Mouse (Mus musculus) ovary, postnatal 10 days (tissue): ENCODE data around the gene Cwc27.

Source experiments
- DNase-seq: peaks from one replicate; pipeline ENCODE4 v3.0.0; 2022; ENCODE audit warnings: low spot score

Cwc27 gene

DNA sequence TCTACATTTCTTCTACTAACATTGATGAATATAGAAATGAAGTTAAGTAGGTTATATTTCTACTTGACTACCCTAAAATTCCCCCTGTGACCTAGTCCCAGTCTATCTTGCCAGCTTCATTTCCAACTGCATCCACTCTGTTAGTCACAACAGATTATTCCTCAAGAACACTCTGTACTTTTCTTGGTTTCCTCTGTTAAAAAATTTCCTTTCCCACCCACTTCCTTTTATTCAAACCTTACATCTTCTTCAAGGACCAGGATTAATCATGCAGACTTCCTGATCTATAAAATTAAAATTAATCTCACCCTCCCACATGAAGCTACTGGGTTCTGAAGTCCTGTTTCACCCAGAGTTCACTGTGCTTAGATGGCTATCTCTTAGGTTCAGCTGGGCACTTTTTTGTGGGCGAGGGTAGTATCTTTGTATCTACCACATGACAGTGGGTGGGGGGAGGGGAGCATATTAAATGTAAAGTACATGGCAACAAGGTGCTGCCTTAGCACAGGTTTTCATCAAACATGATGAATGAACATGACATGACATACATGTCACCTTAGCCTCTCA is 37.8 kb downstream of the Cwc27 start:
- DNase-seq, result no peak

DNA sequence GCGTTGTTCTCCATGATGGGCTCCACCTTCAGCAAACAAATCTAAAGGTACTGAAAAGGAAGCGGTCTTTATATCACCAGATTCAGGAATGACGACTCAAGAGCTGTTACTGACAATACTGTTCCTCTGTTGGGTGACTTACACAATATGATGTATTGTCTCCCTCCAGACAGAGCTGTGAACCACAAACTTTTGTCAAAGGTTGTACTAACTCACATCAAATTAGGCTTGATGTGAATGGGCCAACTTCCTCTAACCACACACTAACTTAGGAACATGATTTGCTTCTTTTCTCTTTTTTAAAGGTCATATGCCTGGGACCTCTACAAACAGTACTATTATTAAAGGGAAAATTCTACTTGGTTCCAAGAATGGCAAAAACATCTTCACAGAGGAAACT is 53.7 kb downstream of the Cwc27 start:
- no peak for DNase-seq

DNA sequence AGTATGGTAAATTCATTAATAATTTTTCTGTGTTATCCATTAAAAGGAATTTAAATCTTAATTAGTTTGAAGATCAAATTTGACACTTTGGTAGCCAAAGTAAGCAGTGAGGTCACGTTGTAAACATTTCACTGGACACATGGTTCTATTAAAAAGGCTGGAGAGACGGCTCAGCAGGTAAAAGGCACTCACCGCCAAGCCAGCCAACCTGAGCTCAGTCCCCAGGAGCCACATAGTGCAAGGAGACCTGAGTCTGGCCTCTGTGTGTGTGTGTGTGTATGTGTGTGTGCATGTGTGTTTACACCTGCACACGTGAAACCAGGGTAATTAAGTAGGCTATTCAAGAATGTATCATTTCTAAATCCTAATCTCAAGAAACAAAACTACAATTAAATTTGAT is 54.5 kb downstream of the Cwc27 start:
- no peak for DNase-seq

DNA sequence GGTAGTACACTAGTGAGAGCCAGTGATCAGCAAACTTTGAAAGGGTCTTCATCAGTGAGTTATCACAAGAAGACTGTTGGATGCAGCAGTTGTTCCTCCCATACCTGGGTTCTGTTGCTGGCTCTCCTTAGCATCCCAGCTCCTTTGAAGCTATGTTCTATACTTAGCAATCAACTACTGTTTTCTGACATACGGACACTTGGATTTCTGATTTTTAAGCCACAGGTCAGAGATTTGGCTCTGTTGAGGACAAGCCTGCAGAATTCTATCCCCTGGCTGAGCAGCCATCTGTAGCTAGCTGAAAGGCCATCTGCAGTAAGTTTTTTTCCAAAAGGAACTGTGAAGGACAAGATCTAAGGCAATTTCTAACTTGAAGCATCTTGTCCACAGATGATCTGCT is 57.6 kb downstream of the Cwc27 start:
- no peak for DNase-seq

DNA sequence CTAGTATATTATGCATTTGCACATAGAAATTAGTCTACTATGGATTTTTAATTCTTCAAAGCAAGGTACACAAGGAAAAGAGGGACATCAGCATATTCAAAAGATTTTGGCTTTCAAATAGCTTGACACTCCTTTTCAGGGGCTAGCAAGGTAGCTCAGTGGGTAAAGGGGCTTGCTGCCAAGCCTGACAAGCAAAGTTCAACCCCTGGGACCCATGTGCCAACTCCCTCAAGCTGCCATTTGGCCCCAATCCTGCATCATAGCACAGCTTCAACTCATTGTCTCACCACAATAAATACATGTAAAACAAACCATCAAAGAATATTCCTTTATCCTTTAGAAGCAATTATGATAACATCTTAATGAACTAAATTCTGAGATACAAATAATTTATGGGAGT is 69.9 kb downstream of the Cwc27 start:
- DNase-seq, result no peak

DNA sequence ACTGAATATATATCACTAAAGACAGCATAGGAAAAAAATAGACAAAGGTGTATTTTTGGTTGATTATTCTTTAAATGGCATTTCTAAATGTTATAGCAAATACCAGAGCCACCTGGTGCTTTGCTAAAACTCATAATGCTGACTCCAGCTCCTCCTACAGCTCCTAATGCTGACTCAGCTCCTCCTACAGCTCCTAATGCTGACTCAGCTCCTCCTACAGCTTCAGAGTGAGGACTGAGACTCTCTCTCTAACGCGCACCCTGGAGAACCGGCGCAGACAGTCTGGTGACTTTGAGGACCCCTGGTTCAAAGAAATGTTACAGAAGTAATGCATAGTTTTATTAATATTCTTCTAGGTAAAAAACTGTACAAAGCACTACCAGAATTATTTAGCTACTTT is 74.1 kb downstream of the Cwc27 start:
- DNase-seq, result no peak

DNA sequence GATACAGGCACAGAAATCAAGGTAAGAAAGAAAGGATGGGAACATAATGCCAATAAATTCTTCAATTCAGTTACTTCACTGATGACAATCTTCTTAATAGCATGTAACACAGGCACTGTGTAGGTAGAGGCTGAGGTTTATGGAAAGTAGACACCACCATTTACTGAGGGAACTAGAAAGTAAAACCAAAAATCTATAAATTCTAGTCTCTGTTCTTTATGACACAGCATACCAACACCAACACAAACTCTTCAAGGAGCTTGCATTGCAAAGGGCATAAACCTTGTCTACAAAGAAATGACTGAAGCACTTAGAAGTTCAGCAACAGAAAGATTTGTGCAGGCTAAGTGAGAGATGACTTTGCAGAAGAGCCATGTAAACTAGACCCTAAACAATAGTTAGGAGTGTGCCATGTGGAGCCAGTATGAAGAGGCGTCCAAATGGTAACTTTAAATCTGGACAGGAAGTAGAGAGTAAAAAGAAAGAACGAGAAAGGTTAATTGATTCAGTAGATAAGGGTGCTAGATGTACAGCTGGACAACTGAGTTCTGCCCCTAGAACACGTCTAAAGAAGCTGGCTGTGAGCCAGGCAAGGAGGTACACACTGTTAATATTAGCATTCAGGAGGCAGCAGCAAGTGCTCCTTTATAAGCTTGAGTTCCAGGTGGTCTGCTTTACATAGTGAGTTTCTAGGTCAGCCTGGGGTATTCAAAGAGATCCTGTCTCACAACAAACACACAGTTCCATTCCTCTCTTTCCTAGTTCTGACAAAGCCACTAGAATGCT is 87.5 kb downstream of the Cwc27 start:
- no peak for DNase-seq

DNA sequence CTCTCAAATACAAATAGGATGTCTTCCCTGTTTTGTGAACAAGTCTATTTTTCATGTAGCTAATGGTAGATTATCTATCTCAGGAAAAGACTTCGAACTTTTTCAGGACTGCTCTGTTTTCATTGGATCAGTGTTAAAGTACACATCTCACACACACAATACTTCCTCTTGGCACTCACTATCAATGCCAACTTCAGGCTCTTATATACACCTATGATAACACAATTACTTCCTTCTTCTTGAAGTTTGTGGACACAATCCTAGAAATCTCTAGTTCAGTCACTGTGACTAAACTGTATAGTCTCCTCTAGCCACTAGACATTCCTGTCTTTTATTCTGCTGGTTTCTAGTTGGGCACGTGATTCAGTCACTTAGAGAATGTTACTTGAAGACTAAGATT is 89.3 kb downstream of the Cwc27 start:
- no peak for DNase-seq

DNA sequence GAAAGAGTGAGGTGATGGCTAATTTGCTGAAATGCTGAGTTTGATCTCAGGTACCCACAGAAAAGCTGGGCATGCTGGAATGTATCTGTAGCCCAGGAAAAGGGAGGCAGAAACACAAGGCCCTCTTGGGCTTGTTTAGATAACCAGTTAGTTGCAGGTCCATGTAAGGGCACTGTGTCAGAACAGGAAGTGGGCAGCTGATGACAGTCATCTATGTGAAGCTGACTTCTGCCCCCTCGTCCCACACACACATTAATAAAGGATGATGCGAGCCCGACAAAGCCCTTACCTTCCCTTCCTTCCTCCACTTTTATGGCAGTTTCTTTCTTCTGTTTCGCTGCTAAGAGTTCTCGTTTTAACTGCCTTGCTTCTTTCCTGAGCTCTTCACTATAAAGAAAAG is 96.8 kb downstream of the Cwc27 start:
- no peak for DNase-seq

DNA sequence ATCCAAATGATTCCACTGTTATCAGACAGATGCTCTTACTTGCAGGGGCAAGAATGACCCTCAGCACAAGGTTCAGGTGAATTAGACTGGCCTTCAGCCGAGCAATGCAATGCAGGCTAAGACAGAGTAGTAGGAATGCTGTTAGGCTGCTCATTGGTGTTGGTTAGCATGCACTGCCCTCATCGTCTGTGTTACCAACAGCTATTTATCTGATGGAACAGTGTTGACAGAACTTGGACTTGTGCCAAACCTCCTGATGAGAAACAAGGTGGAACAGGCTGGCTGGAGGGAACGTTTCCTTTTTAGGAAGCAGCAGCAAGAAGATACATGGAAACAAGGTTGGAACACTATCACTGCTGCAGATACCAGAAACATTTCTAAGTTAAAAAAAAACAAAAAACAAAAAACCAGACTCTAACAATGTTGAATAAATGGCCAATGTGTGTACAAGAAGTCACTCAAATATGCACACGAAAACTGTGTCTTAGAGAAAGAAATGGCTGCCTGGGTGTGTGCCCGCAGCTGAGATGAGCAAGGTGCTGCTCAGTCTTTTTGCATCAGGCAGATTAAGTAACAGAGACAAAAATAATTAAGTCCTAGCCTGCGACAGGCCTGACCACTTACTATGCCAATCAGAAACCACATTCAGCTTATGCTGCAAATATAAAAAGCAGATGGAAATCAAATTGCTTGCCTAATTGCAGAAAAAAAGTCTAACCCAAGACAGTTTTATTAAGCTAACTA is 122.2 kb downstream of the Cwc27 start:
- no peak for DNase-seq

DNA sequence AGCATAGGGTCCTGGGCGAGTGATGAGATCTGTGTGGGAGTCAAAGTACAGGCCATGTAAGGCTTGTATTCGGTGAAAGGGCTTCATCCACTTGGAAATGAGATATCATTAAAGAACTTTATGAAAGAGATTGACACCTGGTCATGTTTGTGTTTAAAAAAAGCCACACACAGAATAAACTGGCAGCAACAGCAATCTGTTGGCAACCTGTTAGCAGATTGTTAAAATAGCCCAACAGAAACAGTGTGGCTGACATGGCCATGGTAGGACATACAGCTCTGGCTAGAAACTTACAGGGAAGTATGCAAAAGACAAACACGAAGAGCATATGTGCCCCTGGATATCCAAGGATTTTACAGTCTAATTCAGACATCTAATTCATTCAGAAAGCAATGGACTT is 124.2 kb downstream of the Cwc27 start:
- no peak for DNase-seq

DNA sequence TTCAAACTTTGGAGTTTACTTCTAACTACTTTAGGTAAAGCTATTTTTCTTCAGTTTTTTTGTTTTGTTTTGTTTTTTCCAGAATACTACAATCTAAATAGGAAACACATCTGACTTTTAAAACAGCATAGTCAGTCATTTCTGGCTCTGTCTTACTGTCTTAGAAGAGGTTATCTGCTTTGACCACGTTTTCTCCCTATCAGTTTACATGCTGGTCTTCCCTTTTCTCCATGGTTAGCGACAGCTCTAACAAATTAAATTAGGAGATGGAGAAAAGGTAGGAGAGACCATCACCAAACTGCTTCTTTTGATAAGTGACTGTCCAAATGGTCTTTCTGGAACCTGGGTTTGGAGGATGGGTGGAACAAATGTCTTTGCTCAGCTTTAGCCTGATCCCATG is 131.4 kb downstream of the Cwc27 start:
- DNase-seq, result no peak

DNA sequence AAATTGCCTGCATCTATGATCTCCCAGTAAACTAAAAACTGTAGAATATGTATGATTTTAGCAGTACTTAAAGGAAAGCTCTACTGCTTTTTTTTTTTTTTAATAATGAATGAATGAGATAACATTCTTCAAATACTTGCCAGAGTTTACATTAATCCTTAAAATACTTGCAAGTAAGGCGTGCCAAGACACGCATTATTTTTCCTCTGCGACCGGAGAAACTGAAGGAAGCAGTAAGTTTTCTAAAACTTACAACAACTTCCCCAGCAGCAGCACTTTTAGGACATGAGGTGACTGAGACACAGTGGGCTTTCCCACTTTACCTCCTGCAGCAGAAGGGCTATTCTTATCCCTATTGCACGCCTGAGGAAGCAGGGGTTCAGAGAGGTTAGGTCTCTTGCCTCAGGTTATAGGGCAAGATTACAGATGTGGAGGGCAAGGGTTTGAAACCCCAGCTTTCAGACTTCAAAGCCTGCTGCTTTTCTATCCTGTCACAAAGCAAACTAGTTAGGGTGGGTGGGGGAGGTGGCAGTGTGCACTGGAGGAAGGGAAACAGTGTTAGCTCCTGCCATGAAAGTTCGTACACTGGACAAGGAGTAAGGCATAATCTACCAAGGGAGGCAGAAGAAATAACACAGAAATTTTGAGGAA is 132.5 kb downstream of the Cwc27 start:
- no peak for DNase-seq

DNA sequence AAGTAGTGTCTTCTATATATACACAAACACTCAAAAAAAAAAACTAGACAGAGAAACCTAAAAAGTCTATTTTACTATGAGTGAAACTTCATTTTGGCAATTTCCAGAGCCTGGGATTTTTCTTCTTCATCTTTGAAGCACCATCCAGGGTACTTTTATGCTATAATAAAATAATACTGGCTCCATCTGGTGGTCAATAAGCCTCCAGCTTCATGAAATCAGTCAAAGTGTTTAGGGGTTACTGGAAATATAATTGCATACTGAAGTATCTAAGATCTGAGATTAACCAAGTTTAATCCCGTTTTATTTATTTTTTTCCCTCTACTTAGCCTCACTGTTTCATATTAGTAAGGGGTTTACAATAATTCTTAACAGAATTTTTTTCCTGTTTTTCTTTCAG is 135.7 kb downstream of the Cwc27 start:
- no peak for DNase-seq

DNA sequence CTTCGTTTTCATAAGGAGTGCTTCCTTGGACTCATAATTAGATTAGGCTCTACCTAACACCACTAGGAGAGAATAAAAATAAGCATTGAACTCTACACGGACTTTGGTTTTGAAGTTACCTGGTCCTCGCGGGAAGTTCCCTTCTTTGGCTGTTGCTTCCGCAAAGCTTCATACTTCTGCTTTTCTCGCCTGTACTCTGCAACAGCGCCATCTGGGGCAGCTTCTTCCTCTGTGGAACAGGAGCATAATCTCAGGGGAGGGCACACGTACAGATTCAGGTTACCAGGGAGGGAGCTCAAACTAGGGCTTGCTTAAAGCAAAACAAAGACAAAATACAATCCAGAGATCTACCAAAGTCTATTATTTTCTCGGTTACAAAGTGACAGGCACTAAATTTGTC is 155.8 kb downstream of the Cwc27 start:
- DNase-seq, result no peak

DNA sequence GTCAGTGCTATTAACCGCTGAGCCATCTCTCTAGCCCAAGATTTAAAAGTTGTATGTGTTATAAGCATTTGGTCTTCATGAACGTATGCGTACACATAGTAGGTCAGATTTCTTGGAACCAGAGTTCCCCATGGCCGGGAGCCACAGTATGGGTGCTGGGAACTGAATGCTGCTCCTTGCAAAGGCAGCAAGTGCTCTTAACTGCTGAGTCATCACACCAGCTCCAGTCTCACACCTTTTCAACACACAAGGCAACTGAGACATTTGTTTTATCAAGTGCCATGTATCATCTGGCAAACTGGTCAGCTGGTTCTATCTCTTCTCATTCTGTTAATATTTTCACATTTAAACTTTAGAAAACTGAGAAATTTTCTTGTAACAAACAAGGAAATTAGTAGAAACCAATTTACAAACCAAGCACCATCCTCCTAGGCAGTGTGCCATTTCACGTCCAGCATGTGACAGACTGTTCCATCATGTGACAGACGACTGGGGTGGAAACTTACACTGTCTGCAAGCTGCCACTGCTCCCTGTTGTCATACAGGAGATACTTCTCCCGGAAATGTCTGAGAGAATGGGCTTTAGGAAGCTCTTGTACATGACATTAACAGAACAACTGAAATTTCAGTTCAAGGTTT is 156.8 kb downstream of the Cwc27 start:
- no peak for DNase-seq

DNA sequence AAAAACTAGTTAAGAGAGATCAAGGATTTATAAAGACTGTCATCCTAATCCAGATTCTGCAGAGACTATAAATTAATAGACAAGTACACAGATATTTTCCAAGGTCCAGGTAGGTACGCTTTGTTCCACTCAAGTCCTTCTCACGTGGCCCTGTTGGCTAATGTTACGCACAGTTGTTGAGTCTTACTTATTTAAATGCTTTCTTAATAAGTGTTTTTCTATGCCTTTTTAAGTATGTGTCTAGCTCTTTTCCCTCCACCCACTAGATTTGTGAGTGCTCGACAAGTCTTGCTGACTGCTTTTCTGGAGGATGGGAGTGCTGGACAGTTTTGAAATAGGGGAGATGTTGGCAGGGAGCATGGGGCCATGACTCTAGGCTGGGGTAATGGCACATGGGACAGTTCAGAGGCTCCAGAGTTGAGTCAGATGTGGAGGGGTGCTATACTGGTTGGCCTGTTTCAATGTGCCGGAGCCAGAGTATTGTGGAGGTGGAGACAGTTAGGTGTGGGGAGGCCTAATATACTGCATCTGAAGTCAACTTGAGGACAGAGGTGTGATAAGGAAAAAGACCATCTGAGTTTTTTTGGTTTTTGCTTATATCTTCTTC is 160.2 kb downstream of the Cwc27 start:
- no peak for DNase-seq

DNA sequence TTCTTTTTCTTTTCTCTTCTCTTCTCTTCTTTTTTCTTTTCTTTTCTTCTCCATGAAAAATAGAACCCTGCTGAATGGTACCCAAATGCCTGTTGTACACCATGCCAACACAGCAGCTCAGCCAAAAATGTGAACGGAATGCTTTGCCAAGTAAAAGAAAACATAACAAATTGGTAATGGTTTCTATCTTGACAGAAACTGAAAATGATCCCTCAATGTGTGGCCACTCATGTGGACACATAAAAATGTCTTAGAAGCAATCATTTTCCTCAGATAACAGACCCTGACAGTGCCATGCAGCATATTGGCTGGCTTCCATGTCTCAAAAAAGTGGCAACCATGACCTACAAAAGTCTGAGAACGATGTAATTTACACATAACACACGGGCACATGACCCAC is 161.8 kb downstream of the Cwc27 start:
- DNase-seq, result no peak

DNA sequence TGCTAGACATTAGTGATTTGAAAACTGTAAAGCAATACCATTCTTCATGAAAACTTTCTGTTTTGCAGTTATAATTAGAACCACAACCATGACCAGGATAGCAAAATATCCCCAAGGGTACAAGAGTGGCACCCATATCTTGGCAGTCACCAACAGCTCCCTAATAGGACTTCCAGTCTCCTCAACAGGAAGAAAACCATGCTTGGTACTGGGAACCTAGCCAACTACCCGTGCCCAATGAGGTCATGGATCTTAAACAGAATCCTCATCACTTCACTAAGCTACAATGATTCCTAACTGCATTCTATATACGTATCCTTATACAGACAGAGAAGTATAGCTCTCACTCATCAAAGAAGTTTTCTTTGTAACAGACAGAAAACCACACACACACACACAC is 165.2 kb downstream of the Cwc27 start:
- DNase-seq, result no peak

DNA sequence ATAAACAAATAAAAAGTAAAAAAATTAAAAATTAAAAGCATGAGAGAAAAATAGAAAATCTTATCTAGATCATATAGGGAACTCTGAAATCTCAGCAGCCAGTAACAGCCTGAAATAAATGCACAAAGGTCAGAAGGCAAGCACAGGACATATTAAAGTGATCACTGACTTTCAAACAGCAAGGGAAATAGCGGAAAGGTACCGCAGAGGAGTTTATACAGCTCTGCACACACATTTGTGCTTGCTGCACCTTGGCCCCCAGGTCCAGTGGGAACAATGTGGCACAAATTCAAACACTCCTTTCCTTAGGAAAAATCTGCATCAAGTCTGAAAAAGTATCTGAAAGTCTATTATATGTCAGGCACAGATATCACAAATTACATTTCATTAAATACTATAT is 166.3 kb downstream of the Cwc27 start:
- DNase-seq, result no peak

DNA sequence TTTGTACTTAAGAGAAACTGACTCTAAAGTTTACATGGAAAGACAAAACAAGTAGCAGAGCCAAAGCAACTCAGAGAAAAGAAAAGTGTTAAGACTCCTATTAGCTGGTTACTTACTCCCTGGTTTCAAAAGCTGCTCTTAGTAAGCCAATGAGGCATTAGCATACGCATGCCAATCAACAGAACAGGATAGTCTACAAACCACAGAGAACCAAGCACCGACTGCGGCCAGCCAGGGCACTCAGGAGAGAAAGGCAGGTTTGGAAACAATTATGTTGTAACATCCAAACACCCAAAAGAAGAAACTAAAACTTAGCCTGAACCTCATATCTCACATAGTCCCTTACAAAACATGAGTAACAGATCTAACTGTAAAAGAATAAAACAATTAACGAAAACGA is 166.8 kb downstream of the Cwc27 start:
- DNase-seq, result no peak

DNA sequence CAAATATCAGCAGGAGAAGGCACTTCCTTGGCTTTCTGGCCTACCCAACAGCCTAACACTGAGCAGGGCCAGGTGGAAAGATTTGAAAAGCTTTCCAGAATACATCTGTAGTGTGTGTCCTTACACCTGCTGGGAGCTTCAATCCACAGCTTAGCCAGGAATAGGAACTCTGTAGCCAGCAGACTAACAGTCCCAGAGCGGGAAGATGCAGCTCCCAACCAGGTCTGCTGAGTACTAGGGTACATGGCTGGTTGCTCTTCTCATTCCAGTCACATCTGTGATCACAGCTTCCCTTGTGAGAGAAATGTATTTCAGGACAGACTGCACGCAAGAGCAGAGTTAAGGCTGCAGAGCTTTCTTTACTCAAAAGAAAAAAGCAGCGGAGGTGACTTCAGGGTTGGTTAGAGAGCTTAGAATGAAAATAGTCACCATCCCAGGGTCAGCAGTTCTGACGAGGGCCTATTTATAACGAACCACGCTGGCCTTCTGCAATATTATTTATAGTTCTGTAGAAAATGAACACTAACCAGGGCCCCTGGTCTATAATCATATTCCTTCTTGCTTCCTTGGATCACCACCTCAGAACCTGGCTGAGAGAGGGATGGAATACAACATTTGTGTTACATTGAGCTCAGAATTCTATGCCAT is 171.0 kb downstream of the Cwc27 start:
- DNase-seq, result no peak
